Mouse (Mus musculus): ENCODE results near the gene Arsb.

The Arsb gene

DNA sequence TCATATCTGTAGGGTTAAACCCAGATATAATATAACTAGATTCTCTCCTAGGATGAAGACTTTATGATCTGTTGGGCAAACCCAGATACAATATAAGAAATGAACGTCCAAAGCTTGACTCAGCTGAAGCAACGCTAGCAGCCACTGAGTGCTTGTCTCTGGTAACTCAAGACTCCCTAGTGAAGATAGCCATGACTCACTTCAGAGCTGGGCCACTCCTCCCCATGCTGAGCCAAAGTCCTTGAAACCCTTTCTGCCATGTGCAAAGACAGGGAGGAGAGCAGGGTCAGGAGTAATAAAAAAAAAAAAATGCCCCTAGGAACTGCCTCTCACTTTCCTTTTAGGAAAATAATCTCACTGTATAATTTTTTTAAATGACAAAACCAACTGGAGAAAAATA, 68.7 kb downstream of the Arsb start:
- DNase-seq (ENCODE audit: low spot score in 2 of 2) = no peak

DNA sequence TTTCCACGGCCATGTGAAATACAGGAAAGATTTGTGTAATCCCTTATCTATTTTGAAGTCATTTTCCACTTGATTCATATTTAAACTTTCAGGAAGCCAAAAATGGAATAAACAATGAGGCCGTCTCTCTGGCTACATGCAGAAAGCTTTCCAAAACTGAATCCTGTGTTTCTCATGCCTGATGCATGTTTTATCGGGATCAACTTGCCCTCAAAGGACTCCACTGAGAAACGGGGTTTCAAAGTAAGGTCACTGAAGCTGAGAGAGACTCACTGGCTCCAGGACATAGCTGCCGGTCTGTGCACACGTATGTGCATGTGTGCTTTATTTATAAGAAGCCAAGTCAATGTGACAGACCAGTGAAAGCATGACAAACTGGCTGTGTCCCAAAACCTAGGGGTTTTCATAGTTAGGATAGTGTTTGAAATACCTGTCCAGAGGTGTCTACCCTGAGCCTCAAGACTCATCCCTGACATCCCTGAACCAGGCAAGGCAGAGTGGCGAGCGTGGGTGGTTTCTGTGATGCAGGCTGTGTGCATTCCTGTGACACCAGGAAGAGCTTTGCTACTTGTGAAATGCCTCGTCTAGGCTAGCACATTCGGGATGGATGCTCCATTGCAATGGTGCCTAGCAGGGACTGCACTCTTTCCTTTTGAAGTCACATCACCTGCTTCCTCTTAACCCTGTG, 75.5 kb downstream of the Arsb start:
- no peak for DNase-seq (ENCODE audit: low spot score in 2 of 2)

DNA sequence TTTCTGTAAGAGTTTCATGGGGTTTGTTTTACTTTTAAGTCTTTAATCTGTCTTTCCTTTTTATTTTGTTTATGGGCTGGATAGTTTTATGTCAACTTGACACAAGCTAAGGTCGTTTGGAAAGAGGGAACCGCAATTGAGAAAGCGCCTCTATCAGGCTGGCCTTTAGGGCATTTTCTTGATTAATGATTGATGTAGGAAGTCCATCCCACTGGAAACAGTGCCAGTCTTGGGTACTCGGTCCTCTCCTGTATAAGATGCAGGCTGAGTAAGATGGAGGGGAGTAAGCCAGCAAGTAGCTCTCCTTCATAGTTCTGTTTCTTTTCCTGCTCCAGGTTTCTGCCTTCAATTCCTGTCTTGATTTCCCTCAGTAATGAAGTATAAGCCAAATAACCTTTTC, 76.2 kb downstream of the Arsb start:
- DNase-seq (ENCODE audit: low spot score in 2 of 2) = no peak

DNA sequence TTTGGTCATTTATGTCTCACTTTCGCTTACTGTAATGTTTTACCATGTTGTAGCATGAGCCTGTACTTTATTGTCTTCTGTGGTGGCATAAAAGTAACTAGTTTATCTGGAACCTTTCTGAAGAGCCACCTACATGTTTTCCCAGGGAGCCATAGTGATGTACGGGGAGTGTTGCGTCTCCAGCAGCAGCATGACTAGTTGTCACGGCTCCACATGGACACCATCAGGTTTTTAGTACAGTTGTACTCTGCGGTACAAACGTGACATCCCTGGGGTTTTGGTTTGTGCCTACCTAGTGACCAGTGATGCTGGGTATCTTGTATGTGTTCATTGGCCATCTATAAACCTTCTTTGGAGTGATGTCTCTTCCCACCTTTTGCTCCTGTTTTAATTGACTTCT, 77.2 kb downstream of the Arsb start:
- no peak for DNase-seq (ENCODE audit: low spot score in 2 of 2)

DNA sequence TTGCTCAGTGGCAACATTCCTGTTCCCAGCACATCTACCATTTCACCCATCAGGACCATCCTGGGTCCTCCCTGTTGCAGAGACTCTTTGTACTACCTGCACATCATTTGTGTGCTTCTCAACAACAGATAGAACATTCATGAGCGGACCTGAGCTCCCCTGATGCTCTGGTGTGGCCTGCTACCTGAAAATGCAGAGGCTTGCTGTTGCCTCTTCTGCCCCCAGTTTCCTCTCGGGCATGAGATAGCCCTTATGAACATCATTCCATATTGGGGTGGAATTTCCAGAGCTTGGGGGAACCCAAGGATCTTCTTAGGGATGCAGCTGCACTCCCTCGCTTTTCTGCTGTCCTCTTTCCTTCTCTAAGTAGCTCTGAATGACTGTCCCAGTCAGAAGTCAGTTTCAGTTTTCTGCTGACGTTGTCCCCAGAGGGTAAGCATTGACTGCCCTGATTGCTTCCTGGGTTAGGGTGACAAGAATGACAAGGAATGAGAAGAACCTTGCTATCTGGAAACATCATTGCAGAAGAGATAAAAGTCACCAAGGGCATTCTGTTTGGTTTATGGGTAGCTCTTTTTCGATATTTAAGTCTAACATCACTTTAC, 78.4 kb downstream of the Arsb start:
- DNase-seq (ENCODE audit: low spot score in 2 of 2) = no peak

DNA sequence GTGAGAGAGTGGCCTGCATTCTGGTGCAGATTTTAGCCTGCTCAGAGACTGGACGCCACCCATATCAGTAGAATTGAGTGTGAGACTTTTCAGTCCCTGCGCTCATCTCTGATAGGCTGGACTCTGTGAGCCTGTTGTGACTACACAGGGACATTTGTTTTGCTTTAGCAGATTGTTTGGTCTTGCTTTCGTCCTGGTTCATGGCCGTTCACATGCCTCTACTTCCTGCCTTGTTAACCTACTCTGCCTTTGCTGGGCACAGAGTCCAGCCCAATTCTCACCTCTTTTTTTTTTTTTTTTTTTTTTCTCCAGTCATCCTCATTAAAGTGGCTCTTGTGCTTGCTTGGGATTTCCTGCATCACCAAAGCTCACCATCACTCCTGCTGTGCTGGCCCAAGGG, 79.2 kb downstream of the Arsb start:
- no peak for DNase-seq (ENCODE audit: low spot score in 2 of 2)

DNA sequence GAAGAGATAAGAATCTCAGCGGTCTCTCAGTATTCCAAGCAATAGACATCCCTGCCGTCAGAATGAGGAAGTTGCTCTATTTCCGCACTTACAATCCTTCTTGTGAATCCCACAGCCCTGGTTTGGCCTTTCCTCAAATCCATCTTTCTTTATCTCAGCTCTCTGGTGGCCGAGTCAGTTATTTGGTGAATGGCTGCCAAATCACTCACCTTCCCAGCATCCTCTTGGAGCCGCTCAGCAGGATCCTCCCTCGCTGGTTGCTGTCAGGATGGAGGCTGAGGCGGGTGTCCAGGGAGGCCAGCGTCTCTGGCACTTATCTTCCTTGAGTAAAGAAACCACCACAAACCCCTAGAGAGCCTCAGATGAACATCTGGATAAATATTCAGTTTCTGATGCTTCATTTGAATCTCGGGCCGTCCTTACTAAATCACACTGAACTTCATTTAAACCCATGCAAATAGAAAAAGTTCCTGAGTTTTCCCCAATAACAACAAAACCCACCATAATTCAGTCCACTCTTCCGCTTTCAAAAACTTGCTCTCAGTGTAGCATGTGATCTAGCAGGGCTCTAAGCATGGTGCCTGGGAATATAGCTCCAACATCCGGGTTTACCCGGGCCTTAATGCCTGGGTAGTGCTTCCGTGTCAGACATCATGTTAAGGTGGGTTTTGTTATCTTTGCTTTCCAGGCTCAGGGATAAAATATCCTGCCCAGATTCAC, 81.1 kb downstream of the Arsb start:
- no peak for DNase-seq (ENCODE audit: low spot score in 2 of 2)

DNA sequence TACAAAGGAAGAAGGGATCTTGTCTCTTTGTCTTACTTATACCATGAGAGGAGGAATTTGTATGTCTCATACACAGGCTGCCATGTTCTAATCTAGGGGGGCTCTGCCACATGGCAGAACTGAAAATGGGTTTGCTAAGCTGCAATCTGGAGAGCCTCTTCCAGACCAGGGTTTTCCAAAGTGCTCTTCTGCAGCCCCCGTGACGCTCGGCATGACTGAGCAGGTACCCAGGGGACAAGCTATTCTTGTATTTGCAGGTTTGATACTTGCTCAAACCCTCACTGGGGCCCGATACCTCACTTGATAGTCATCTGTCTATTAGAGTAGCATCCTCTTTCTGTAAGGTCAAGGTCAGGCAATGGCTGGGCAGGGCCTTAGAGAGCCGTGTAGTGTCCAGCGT, 82.3 kb downstream of the Arsb start:
- no peak for DNase-seq (ENCODE audit: low spot score in 2 of 2)

DNA sequence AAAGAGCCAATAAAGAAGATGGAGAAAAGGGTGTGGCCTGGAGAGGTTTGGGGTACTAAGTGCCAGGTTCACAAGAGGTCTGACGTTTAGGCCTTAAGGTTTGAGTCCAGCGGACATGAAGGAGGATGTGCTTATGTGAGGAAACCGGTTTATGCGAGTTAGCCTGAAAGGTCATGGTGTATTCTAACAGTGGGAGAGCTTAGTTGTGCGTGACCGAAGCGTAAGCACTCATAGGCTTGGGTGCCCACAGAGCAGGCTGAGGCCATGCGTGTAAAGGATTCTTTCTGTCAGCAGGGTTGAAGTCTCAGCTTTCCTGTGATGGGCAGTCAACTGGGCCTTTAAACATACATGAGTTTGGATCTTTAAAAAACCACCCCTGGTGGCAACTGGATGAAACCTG, 82.9 kb downstream of the Arsb start:
- DNase-seq (ENCODE audit: low spot score in 2 of 2) = no peak

DNA sequence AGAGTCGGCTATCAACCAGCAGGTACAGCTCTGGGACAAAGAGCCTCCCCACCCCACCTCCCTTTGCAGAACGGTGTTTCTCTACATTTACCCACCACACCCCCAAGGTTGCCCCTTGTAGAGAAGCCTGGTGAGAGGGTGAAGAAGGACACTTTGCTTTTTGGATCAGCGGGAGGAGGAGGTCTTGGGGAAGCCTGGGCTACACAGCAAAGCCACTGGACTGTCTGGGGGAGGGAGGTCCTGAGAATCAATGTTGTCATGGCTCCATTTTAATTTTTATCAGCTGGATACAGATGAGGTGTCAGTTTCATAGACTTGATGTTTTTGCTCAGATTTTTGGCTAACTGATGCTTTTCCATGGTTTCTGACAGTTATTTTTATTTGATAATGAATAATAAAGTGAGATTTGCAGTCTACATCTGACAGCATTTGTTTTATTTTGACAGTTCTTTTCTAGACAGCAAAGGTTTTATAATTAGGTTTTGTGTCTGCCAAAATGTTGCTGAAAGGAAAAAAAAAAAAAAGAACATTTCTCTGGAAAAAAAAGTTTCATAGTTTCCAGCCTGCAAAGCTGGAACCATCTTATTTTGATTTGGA, 83.6 kb downstream of the Arsb start:
- no peak for DNase-seq (ENCODE audit: low spot score in 2 of 2)

DNA sequence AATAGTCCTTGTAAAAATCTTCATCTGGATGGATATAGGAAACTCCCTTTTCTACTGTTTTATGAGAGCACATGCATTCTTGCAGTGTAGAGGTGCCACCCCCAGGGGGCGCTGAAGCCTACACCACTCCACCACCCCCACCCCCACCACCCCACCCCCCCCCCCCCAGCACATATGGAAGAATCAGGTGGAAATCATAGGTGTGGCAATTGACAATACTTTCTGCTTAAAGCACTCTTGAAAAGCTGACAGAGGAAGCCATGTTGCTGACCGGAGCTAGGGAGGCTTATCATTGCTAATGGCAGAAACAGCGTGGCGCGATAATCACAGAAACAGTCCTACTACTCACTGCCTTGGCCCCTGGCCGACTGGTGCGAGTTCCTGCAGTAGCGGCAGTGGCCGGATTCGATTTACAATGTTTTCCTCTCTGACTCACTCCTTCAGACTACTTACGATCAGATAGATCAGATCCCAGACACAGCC, 84.3 kb downstream of the Arsb start:
- no peak for DNase-seq (ENCODE audit: low spot score in 2 of 2)

DNA sequence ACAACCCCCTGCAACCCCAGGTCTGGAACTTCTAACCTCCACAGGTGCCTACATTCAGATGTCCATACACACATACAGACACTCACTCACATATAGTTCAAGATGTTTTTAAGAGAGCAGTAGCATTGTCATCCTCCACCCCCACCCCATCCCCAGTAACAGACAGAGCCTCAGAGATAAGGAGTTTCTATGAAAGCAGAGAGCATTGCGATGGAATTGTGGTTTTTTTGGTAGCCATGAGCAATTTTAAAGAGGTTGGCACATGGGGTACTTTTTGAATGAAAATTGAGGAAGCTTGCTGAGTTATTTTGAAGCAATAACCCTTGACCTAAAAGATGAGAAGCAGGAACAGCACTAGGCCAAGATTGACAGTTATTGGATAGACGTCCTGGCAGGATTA, 89.8 kb downstream of the Arsb start:
- DNase-seq (ENCODE audit: low spot score in 2 of 2) = no peak

DNA sequence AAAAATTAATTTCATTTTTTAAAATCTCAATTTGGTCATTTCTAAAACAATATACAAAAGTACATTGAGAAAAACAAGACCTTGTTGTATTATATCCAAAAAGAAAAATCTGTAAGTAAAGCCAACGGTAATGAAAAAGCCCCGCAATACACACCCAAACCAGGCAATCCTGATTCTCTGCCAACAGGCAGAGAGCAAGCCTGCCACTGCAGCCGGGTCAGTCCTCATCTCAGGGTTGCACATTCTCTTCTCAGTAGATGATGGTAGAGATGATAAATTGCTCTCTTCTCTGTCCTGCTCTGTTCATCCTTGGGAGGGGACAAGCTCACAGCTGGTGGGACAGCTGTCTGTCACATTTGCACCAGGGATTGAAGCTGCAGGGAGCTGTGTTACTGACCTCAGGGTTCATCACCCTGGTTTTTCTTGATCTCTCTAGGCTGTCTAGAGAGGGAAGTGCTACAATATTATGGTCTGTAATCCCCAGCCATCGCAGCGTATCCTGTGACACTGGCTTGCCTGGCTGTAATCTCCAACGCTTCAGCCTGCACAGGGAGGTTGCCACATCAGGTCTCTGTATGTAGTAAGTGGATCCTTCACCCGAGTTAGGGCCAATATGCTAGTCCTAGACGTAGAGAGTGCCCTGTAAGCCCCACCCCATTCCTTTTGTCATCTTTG, 92.8 kb downstream of the Arsb start:
- no peak for DNase-seq (ENCODE audit: low spot score in 2 of 2)

DNA sequence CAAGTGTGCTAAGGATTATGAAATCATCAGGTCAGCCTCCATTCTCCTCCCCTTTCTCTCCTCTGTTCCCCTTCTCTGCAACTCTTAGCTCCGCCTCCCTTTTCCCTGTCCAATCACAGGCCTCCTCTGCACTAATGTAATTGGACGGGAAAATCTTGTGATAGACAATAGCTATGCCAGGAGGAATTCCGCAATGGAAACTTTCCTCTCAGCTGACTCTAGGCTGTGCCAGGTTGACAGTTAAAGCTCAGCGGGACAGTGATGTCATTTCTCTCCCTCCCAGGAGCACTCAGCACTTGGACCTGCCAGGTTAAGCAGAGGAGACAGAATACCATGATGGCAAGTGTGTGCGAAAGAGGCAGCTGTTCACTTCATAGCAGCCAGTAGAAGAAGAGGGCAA, 95.2 kb downstream of the Arsb start:
- DNase-seq (ENCODE audit: low spot score in 2 of 2) = no peak

DNA sequence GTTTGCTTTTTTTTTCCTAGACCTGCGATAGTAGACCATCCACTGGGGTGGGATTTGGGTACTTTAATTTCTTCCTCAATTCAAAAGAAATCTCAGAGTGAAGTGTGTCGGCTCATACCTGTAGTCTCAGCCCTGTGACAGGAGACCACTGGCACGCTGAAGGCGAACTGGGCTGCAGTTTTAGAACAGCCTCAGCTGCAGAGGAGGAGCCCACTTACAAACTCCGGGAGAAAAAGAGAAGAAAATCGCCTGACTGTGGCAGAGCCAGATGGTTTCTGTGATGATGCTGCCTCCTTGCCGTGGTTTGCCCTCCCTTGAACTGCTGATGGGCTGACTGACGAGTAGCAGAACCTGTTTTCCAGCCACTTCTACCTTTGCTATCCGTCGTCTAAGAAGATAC, 100.3 kb downstream of the Arsb start:
- DNase-seq (ENCODE audit: low spot score in 2 of 2) = no peak

DNA sequence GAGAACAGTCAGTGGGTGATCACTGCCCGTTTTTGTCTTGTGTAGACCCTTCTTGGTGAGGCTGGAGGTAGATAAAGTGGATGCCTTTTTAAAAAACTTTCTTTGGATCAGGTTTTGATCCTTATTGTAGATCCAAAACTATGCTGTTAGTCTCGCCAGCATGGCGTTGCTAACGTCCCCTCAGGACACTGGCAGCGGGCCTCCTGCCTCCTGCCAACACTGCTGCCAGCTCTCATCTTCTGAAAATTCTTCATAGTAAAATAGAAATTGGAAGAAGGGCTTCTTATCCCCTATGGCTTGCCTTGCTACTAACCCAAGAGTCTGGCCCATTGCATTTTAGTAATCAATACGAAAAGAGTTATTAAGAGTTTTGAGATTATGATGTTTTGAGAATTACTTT, 101.2 kb downstream of the Arsb start:
- DNase-seq (ENCODE audit: low spot score in 2 of 2) = no peak

DNA sequence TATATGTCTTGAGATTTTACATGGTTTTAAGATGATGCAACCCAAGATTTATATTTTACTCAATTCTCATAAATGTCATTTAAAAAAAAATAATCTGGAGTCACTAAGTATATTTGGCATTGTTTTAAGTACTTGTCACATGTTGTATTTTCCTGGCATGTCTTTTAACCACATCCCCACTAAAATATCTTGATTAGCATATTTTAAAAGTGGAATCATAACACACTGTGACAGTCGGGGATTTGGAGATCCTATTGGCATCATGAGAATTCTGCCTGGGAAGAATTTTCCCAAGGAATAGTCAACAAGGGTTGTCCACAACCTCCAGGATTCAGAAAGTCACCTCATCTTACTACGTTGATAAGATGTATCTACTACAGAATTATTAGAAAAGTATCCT, 106.5 kb downstream of the Arsb start:
- DNase-seq (ENCODE audit: low spot score in 2 of 2) = no peak

DNA sequence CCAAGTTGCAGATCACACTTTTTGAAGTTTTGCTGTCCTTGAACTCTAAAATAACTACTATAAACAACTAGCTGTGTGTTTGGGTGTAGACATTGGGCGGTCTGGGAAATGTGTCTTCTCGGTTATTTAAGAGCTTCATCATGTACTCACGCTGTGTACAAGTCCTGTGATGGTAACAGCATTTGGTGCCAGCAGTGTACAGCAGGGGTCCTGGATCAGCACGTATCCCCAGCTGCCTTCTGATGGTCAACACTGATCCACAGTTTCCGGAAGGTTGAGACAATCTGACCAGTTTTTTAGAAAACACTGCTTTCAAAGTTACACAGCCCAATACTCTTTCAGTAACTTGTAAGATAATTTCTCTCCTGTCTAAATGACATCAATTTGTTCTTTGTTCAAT, 108.0 kb downstream of the Arsb start:
- DNase-seq (ENCODE audit: low spot score in 2 of 2) = no peak

DNA sequence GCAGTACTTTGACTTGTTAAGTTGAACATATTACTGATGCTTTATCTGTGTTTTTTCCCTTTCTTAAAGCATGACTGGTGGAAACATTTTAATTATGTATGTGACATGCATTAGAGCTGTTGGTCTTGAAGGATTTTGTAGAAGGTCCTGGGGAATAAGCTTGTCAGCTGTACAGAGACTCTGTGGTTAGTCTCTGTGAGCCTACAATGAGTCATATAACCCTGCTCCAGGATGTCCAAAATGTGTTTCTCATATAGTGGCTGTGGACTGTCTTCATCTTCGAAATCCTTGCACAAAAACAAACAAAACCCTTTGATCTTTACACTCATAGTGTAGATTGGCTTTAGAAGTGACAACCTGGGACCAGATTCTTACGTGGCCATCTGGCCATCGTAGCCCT, 110.7 kb downstream of the Arsb start:
- DNase-seq (ENCODE audit: low spot score in 2 of 2) = no peak

DNA sequence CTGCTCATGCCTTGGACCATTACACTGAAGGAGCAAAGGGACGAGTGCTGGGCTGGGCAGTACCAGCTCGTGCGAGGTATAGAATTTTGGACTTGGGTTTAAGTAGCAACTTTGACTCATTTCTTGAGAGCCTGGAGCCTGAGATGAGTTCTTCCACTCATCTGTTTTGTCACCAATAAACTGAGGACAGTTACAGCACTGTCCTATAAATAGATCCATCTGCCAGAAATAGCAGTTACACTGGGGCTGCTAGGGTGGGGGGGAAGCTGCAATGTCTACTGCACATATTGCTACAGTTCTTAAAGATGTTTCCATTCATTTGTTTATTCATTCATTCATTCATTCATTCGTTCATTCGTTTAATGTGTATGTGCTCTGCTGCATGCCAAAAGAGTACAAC, 115.6 kb downstream of the Arsb start:
- no peak for DNase-seq (ENCODE audit: low spot score in 2 of 2)

DNA sequence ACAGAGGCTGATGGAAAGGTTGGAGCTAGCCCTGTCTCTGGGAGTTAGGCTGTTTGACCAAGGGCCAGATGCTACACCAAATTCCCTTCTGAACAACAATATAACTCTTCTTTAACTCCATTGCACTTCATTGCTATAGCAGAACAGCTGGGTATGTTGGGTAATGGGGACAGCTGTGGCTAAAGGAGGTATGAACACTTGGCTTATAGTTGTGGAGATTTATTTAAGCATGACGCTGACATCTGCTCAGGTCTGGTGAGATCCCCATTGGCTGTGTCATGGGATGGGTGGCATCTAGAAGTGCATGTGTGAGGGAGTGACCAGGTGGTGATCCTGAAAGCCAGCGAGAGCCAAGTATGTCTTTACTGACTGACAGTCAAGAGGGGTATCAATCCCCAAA, 116.8 kb downstream of the Arsb start:
- DNase-seq (ENCODE audit: low spot score in 2 of 2) = no peak

DNA sequence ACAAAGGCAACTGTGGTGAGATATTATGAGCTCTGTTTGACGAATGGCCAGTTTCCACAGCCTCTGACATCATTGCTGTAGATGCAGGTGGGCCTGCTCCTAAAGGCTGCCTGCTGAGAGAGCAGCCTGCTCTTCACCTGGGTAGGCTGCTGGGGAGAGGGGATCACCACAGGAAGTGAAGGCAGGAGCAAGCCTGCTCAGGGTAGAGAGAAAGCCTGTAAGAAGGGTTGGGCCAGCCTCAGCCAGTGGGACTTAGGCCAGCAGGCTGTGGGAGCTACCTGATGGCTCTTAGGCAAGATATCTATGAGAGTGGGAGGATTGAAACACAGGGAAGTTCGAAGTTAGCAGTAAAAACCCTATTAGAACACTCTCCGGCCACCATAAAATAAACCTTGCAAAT, 117.5 kb downstream of the Arsb start:
- DNase-seq (ENCODE audit: low spot score in 2 of 2) = no peak
